Mouse (Mus musculus): ENCODE measurements around the gene Cuedc1.

Cuedc1 gene

GRCm38 (mm10) chr11:88086737-88087627 lies 10.9 kb upstream of the Cuedc1 start:
- DNase-seq, result peak; percentile 97

- DNase-seq, result no peak
These were observed 8.7 kb upstream of the Cuedc1 start for GRCm38 (mm10) chr11:88089150-88089549.

GRCm38 (mm10) chr11:88090293-88090692 lies 7.6 kb upstream of the Cuedc1 start:
- no peak for DNase-seq

- no peak for DNase-seq
These were observed 5.9 kb upstream of the Cuedc1 start for GRCm38 (mm10) chr11:88091949-88092348.

- no peak for DNase-seq
These were observed 685 bp upstream of the Cuedc1 start for GRCm38 (mm10) chr11:88097173-88097572.

GRCm38 (mm10) chr11:88098787-88099598 lies 1.1 kb downstream of the Cuedc1 start:
- DNase-seq, result peak; percentile 74

- DNase-seq, result peak; percentile 52
These were observed 1.8 kb downstream of the Cuedc1 start for GRCm38 (mm10) chr11:88099599-88100023.

GRCm38 (mm10) chr11:88100170-88100569 lies 2.3 kb downstream of the Cuedc1 start:
- peak; percentile 34 for DNase-seq

GRCm38 (mm10) chr11:88103214-88103941 lies 5.5 kb downstream of the Cuedc1 start:
- no peak for DNase-seq

- no peak for DNase-seq
These were observed 7.8 kb downstream of the Cuedc1 start for GRCm38 (mm10) chr11:88105494-88106291.

GRCm38 (mm10) chr11:88106292-88106554 lies 8.4 kb downstream of the Cuedc1 start:
- no peak for DNase-seq

GRCm38 (mm10) chr11:88107365-88107764 lies 9.5 kb downstream of the Cuedc1 start:
- DNase-seq, result no peak

GRCm38 (mm10) chr11:88110031-88110594 lies 12.3 kb downstream of the Cuedc1 start:
- no peak for DNase-seq

GRCm38 (mm10) chr11:88112078-88112477 lies 14.2 kb downstream of the Cuedc1 start:
- no peak for DNase-seq

- DNase-seq, result no peak
These were observed 14.9 kb downstream of the Cuedc1 start for GRCm38 (mm10) chr11:88112677-88113333.

GRCm38 (mm10) chr11:88113543-88114271 lies 15.8 kb downstream of the Cuedc1 start:
- no peak for DNase-seq

- DNase-seq, result no peak
These were observed 17.0 kb downstream of the Cuedc1 start for GRCm38 (mm10) chr11:88114871-88115301.

- no peak for DNase-seq
These were observed 18.7 kb downstream of the Cuedc1 start for GRCm38 (mm10) chr11:88116568-88116967.

GRCm38 (mm10) chr11:88117356-88118090 lies 19.7 kb downstream of the Cuedc1 start:
- peak; percentile 35 for DNase-seq

GRCm38 (mm10) chr11:88118091-88118440 lies 20.2 kb downstream of the Cuedc1 start:
- peak; percentile 35 for DNase-seq

Measured in cerebellum, adult 9-10 months (tissue).